In genomic region chr1:131236077-131236476, GRCm38 (mm10) we compare ENCODE assay signal across 25 mouse cellular contexts. TPM values are rescaled to one million over a fixed set of nuclear protein-coding genes. Genes with fewer than 3 reads are reported as not detected.
DNase-seq lines count a peak whose midpoint lies in the region; ATAC-seq and TF ChIP-seq lines count a peak whose summit lies in the region.
"Had no signal": no experiment of that assay in that cellular context is flagged by ENCODE, and none has a peak within 500 bp of the region (broad histone marks: within the 10 kb centered on the region; RNA-seq: fewer than 3 reads in every experiment).

No protein-coding gene starts in this region.

- TF ChIP-seq POLR2A in CH12.LX (IDR thresholded peaks at IDR 0.05; ENCODE audit: low read depth, low read length), result no peak

- no peak overlapping the region for H3K9ac ChIP-seq in intestine, embryonic 16.5 days (ENCODE audit: low read depth, low read length)
- H3K9ac ChIP-seq in intestine, embryonic 15.5 days, result no peak overlapping the region
- no peak overlapping the region for H3K9ac ChIP-seq in CH12.LX (ENCODE audit: insufficient read depth, low read depth)
- H3K9ac ChIP-seq in stomach, embryonic 16.5 days (ENCODE audit: low read length), result no peak overlapping the region
- H3K9ac ChIP-seq: forebrain, postnatal 0 days; kidney, embryonic 15.5 days; liver, postnatal 0 days; midbrain, embryonic 13.5 days; neural tube, embryonic 12.5 days had no signal

- no peak for TF ChIP-seq RAD21 in CH12.LX (IDR thresholded peaks at IDR 0.05; ENCODE audit: low read depth, low read length)

- no peak for TF ChIP-seq CTCF in CH12.LX (conservative IDR thresholded peaks at IDR 0.05 in 1 of 2, IDR thresholded peaks at IDR 0.05 in 1 of 2; ENCODE audit: low read depth in 2 of 2, low read length in 2 of 2)

- H3K27me3 ChIP-seq in intestine, embryonic 16.5 days (replicated peaks; ENCODE audit: control insufficient read depth, insufficient read depth, low read length), result peaks cover 11% of the 10 kb centered on the region
- peaks cover 5% of the 10 kb centered on the region for H3K27me3 ChIP-seq in intestine, embryonic 15.5 days (replicated peaks)
- peaks cover 14% of the 10 kb centered on the region for H3K27me3 ChIP-seq in CH12.LX (replicated peaks)
- H3K27me3 ChIP-seq in stomach, embryonic 16.5 days (ENCODE audit: control insufficient read depth, insufficient read depth, low read length), result no peaks in the 10 kb centered on the region
- H3K27me3 ChIP-seq: neural tube, embryonic 12.5 days had no signal

- peak overlapping the region; percentile 8; the same call in 1 of the 2 replicates for H3K27ac ChIP-seq in intestine, embryonic 16.5 days (ENCODE audit: low read length)
- no peak overlapping the region for H3K27ac ChIP-seq in intestine, embryonic 15.5 days
- H3K27ac ChIP-seq in CH12.LX (ENCODE audit: insufficient read depth, low read depth), result no peak overlapping the region
- H3K27ac ChIP-seq in stomach, embryonic 16.5 days (ENCODE audit: low read length), result peak overlapping the region; percentile 31
- H3K27ac ChIP-seq: forebrain, embryonic 10.5 days; hindbrain, postnatal 0 days; kidney, embryonic 15.5 days; midbrain, embryonic 13.5 days; neural tube, embryonic 12.5 days had no signal

- TF ChIP-seq EP300 in CH12.LX (IDR thresholded peaks at IDR 0.05; ENCODE audit: low read length), result peak; percentile 11; the same call in 1 of the 2 replicates

- no peaks in the 10 kb centered on the region for H3K9me3 ChIP-seq in intestine, embryonic 16.5 days (ENCODE audit: control insufficient read depth, low read length)
- no peaks in the 10 kb centered on the region for H3K9me3 ChIP-seq in intestine, embryonic 15.5 days
- no peaks in the 10 kb centered on the region for H3K9me3 ChIP-seq in CH12.LX (replicated peaks; ENCODE audit: low read length)
- no peaks in the 10 kb centered on the region for H3K9me3 ChIP-seq in stomach, embryonic 16.5 days (replicated peaks; ENCODE audit: control insufficient read depth, low read length)
- H3K9me3 ChIP-seq: forebrain, embryonic 10.5 days; kidney, embryonic 15.5 days; midbrain, embryonic 13.5 days; neural tube, embryonic 12.5 days had no signal

- no peaks in the 10 kb centered on the region for H3K79me2 ChIP-seq in CH12.LX (replicated peaks; ENCODE audit: control insufficient read depth, extremely low read depth, insufficient read depth, poor library complexity, severe bottlenecking)

- peaks cover 8% of the 10 kb centered on the region; the same call in 1 of the 2 replicates for H3K4me1 ChIP-seq in intestine, embryonic 16.5 days (ENCODE audit: control insufficient read depth, insufficient read depth, low read length)
- 0 out of 2 replicates have a peak, but pooled peaks cover 3% of the 10 kb centered on the region for H3K4me1 ChIP-seq in intestine, embryonic 15.5 days (replicated peaks)
- peaks cover 19 to 29% of the 10 kb centered on the region in 2 experiments for H3K4me1 ChIP-seq in CH12.LX (ENCODE audit: control insufficient read depth in 1 of 2, insufficient read depth in 2 of 2)
- H3K4me1 ChIP-seq in stomach, embryonic 16.5 days (ENCODE audit: control insufficient read depth, insufficient read depth, low read length), result peaks cover 23% of the 10 kb centered on the region

- DNase-seq in CH12.LX (ENCODE audit: extremely low read depth), result peak; percentile 23
- peak; percentile 74 for DNase-seq in fibroblast of lung, adult 2 months (ENCODE audit: low read depth)
- no peak for DNase-seq in thymus, postnatal 25 days
- DNase-seq in lung, postnatal 36 days, result no peak
- DNase-seq in layer of hippocampus, postnatal 10 days (ENCODE audit: low spot score in 2 of 2), result no peak
- DNase-seq: adrenal gland, postnatal 25 days; cerebellum, adult 9-11 months; forebrain, postnatal 0 days; gastrocnemius, postnatal 25 days; kidney, adult 11 months; kidney, postnatal 36 days; liver, postnatal 0 days; right cerebral cortex, postnatal 25 days; spleen, adult 18-20 months; thymus, postnatal 4 days had no signal

- H3K4me3 ChIP-seq in intestine, embryonic 16.5 days (ENCODE audit: low read length), result no peak overlapping the region
- no peak overlapping the region for H3K4me3 ChIP-seq in intestine, embryonic 15.5 days (replicated peaks)
- H3K4me3 ChIP-seq in CH12.LX (replicated peaks in 1 of 3; ENCODE audit: low read depth in 2 of 3, low read length in 2 of 3, poor library complexity in 1 of 3), result peak overlapping the region in 1 of 3 experiments; percentile 28
- H3K4me3 ChIP-seq in stomach, embryonic 16.5 days (replicated peaks; ENCODE audit: low read length), result no peak overlapping the region
- H3K4me3 ChIP-seq: forebrain, embryonic 10.5 days; kidney, embryonic 15.5 days; midbrain, embryonic 13.5 days; neural tube, embryonic 12.5 days had no signal

- no peak overlapping the region for H3K4me2 ChIP-seq in intestine, embryonic 16.5 days (ENCODE audit: low read depth, low read length)
- no peak overlapping the region for H3K4me2 ChIP-seq in intestine, embryonic 15.5 days (replicated peaks)
- H3K4me2 ChIP-seq in CH12.LX (ENCODE audit: insufficient read depth, low read depth, poor library complexity, severe bottlenecking), result no peak overlapping the region
- H3K4me2 ChIP-seq in stomach, embryonic 16.5 days (ENCODE audit: low read depth, low read length), result no peak overlapping the region
- H3K4me2 ChIP-seq: kidney, embryonic 15.5 days; liver, embryonic 11.5 days; midbrain, embryonic 13.5 days; neural tube, embryonic 12.5 days had no signal

- in situ Hi-C loops in CH12.LX (cut with MboI; ENCODE audit: low pct_ligation_motif_present, low pct_unique_long_range_greater_than_20kb, low sequenced_read_pairs), result no loop called here

- no peak for ATAC-seq in intestine, embryonic 16.5 days
- ATAC-seq in intestine, embryonic 15.5 days, result no peak
- ATAC-seq in stomach, embryonic 16.5 days (ENCODE audit: insufficient read depth, low FRiP score), result no peak
- ATAC-seq: forebrain, postnatal 0 days; hindbrain, postnatal 0 days; liver, postnatal 0 days; lung, postnatal 0 days had no signal

- no peaks in the 10 kb centered on the region for H3K36me3 ChIP-seq in intestine, embryonic 16.5 days (ENCODE audit: control insufficient read depth, insufficient read depth, low read length)
- no peaks in the 10 kb centered on the region for H3K36me3 ChIP-seq in intestine, embryonic 15.5 days
- H3K36me3 ChIP-seq in CH12.LX (replicated peaks in 1 of 2; ENCODE audit: control insufficient read depth in 1 of 2, insufficient read depth in 1 of 2, low read length in 1 of 2), result no peaks in the 10 kb centered on the region
- H3K36me3 ChIP-seq in stomach, embryonic 16.5 days (ENCODE audit: control insufficient read depth, insufficient read depth, low read length), result no peaks in the 10 kb centered on the region
- H3K36me3 ChIP-seq: forebrain, embryonic 10.5 days; kidney, embryonic 15.5 days; midbrain, embryonic 13.5 days; neural tube, embryonic 12.5 days had no signal

- 49% methylated on average over 7 of the region's 7 CpGs for WGBS in intestine, embryonic 16.5 days
- WGBS in intestine, embryonic 15.5 days, result 45% methylated on average over 7 of the region's 7 CpGs
- WGBS in stomach, embryonic 16.5 days, result 44% methylated on average over 7 of the region's 7 CpGs

- dilution Hi-C loops in CH12.LX (cut with MboI; ENCODE audit: extremely low pct_ligation_motif_present, extremely low pct_unique_long_range_greater_than_20kb, low sequenced_read_pairs), result no loop called here

TF ChIP-seq in CH12.LX, 34 proteins besides CTCF, POLR2A, EP300 and RAD21:
- TF ChIP-seq ZMIZ1 (IDR thresholded peaks at IDR 0.05; ENCODE audit: low read depth, low read length) (no peak), POLR2AphosphoS2 (IDR thresholded peaks at IDR 0.05; ENCODE audit: low read depth, low read length) (no peak), MYC (IDR thresholded peaks at IDR 0.05; ENCODE audit: low read depth, low read length) (no peak), MAZ (IDR thresholded peaks at IDR 0.05; ENCODE audit: low read depth, low read length) (no peak), NRF1 (IDR thresholded peaks at IDR 0.05; ENCODE audit: low read depth, low read length) (no peak), IRF4 (IDR thresholded peaks at IDR 0.05; ENCODE audit: low read depth, low read length) (no peak), TCF12 (IDR thresholded peaks at IDR 0.05; ENCODE audit: low read depth, low read length) (no peak), JUN (IDR thresholded peaks at IDR 0.05; ENCODE audit: insufficient read depth, low read depth, low read length) (no peak), CHD1 (IDR thresholded peaks at IDR 0.05; ENCODE audit: low read depth, low read length) (no peak), MEF2A (IDR thresholded peaks at IDR 0.05; ENCODE audit: borderline replicate concordance, low read depth, low read length) (no peak), SIN3A (IDR thresholded peaks at IDR 0.05; ENCODE audit: low read length) (no peak), USF2 (conservative IDR thresholded peaks at IDR 0.05; ENCODE audit: low read depth, low read length) (no peak)

RNA-seq across cellular contexts. Expression of gene Rassf5, which starts 9.0 kb away (rescaled TPM):
- 3.5 and 4.1 TPM in 2 replicates for polyA plus RNA-seq in intestine, embryonic 16.5 days (2015; fragmentation: Nextera tagmentation; extraction: Ambion mirVana)
- polyA plus RNA-seq in intestine, embryonic 15.5 days (2015; fragmentation: Nextera tagmentation; extraction: Ambion mirVana), result 2.8 and 3.1 TPM in 2 replicates
- total RNA-seq in CH12.LX (2012; rRNA removed), result 11.2 and 11.5 TPM in 2 replicates
- 16.3 and 18.4 TPM in 2 replicates for total RNA-seq in CH12.LX (2014; rRNA removed)
- 29.7 and 32.1 TPM in 2 replicates for polyA plus RNA-seq in CH12.LX (2012; ENCODE audit: insufficient read length, low read depth)
- polyA plus RNA-seq in stomach, embryonic 16.5 days (2015; fragmentation: Nextera tagmentation; extraction: Ambion mirVana), result 7.0 and 7.1 TPM in 2 replicates
- total RNA-seq in layer of hippocampus, postnatal 10 days (2021), result 10 to 100 TPM; 20.0 to 21.0 TPM

RNA-seq across cellular contexts. Expression of gene Ikbke, which starts 43.3 kb away (rescaled TPM):
- 13.0 and 13.8 TPM in 2 replicates for polyA plus RNA-seq in intestine, embryonic 16.5 days (2015; fragmentation: Nextera tagmentation; extraction: Ambion mirVana)
- polyA plus RNA-seq in intestine, embryonic 15.5 days (2015; fragmentation: Nextera tagmentation; extraction: Ambion mirVana), result 7.3 and 9.6 TPM in 2 replicates
- total RNA-seq in CH12.LX (2012; rRNA removed) (31.6 and 43.8 TPM in 2 replicates), CH12.LX (2014; rRNA removed) (11.6 and 14.0 TPM in 2 replicates)
- 29.5 and 33.1 TPM in 2 replicates for polyA plus RNA-seq in CH12.LX (2012; ENCODE audit: insufficient read length, low read depth)
- polyA plus RNA-seq in stomach, embryonic 16.5 days (2015; fragmentation: Nextera tagmentation; extraction: Ambion mirVana), result 8.1 and 8.5 TPM in 2 replicates
- total RNA-seq in layer of hippocampus, postnatal 10 days (2021), result 1 to 10 TPM; 2.5 to 3.6 TPM

Comparison
In these comparisons a context has a peak if more than half of its experiments do, and no peak if none do; other contexts are left out.
1. H3K27ac ChIP-seq: peak in intestine, embryonic 16.5 days (single experiment) and stomach, embryonic 16.5 days (single experiment); none in intestine, embryonic 15.5 days (single experiment) and CH12.LX (single experiment).
2. DNase-seq: peak in CH12.LX (single experiment) and fibroblast of lung, adult 2 months (single experiment); none in thymus, postnatal 25 days (single experiment), lung, postnatal 36 days (single experiment) and layer of hippocampus, postnatal 10 days (0 of 2).